Mouse (Mus musculus): Measurements from ENCODE around the gene Gm19345. TPM values are rescaled to one million over a fixed set of nuclear protein-coding genes. Genes with fewer than 3 reads are reported as not detected.

The Gm19345 gene
- polyA plus RNA-seq, 1 experiment from 2014 or later, result 2.3 TPM

GRCm38 (mm10) chr7:19859740-19860139, 7.9 kb downstream of the Gm19345 start:
- Histone ChIP-seq H3K27me3 (no peaks in the 10 kb centered on the region), H3K9ac (no peak overlapping the region), H3K4me2 (no peak overlapping the region), H3K4me3 (no peak overlapping the region), H3K4me1 (no peaks in the 10 kb centered on the region), H3K9me3 (replicated peaks) (no peaks in the 10 kb centered on the region), H3K27ac (no peak overlapping the region), H3K36me3 (ENCODE audit: poor library complexity, severe bottlenecking) (no peaks in the 10 kb centered on the region)
- WGBS, result 80% methylated on average over 10 of the region's 10 CpGs
- no peak for ATAC-seq

GRCm38 (mm10) chr7:19861199-19861598, 9.4 kb downstream of the Gm19345 start, which contains the start of gene Ceacam16:
Gene Ceacam16 (minus strand): TSS chr7:19861299.
- WGBS, result 83% methylated on average over 9 of the region's 9 CpGs
- H3K36me3 ChIP-seq (ENCODE audit: poor library complexity, severe bottlenecking), result no peaks in the 10 kb centered on the region
- ATAC-seq, result no peak
- H3K4me2 ChIP-seq, result no peak within 1 kb of the TSS
- no peak within 1 kb of the TSS for H3K9ac ChIP-seq
- H3K4me1 ChIP-seq, result no peaks in the 10 kb centered on the region
- no peak within 1 kb of the TSS for H3K27ac ChIP-seq
- no peaks in the 10 kb centered on the region for H3K27me3 ChIP-seq
- H3K9me3 ChIP-seq (replicated peaks), result no peaks in the 10 kb centered on the region
- no peak within 1 kb of the TSS for H3K4me3 ChIP-seq

GRCm38 (mm10) chr7:19864241-19864640, 12.4 kb downstream of the Gm19345 start:
- Histone ChIP-seq H3K4me2 (no peak overlapping the region), H3K9me3 (replicated peaks) (no peaks in the 10 kb centered on the region; the same call in 1 of the 2 replicates), H3K27ac (no peak overlapping the region), H3K4me1 (no peaks in the 10 kb centered on the region), H3K27me3 (no peaks in the 10 kb centered on the region), H3K4me3 (no peak overlapping the region), H3K9ac (no peak overlapping the region), H3K36me3 (ENCODE audit: poor library complexity, severe bottlenecking) (no peaks in the 10 kb centered on the region)
- ATAC-seq, result no peak
- 43% methylated on average over 2 of the region's 2 CpGs for WGBS

- 79% methylated on average over 8 of the region's 8 CpGs for WGBS
- Histone ChIP-seq H3K9me3 (replicated peaks) (no peaks in the 10 kb centered on the region; the same call in 1 of the 2 replicates), H3K4me2 (no peak overlapping the region)
These were observed 13.6 kb downstream of the Gm19345 start for GRCm38 (mm10) chr7:19865246-19866036.

GRCm38 (mm10) chr7:19866490-19866889, 14.7 kb downstream of the Gm19345 start:
- WGBS, result 91% methylated on average over 6 of the region's 6 CpGs
- no peak for ATAC-seq
- no peak overlapping the region for H3K4me2 ChIP-seq
- no peaks in the 10 kb centered on the region for H3K36me3 ChIP-seq (ENCODE audit: poor library complexity, severe bottlenecking)
- no peak overlapping the region for H3K4me3 ChIP-seq
- no peaks in the 10 kb centered on the region for H3K27me3 ChIP-seq
- H3K27ac ChIP-seq, result no peak overlapping the region
- no peaks in the 10 kb centered on the region for H3K4me1 ChIP-seq
- no peak overlapping the region for H3K9ac ChIP-seq
- no peaks in the 10 kb centered on the region; the same call in 1 of the 2 replicates for H3K9me3 ChIP-seq (replicated peaks)

More at GRCm38 (mm10) chr7:19865246-19866036, 13.6 kb downstream of the Gm19345 start:
- Histone ChIP-seq H3K27ac (no peak overlapping the region), H3K36me3 (ENCODE audit: poor library complexity, severe bottlenecking) (no peaks in the 10 kb centered on the region), H3K9ac (no peak overlapping the region), H3K4me1 (no peaks in the 10 kb centered on the region), H3K27me3 (no peaks in the 10 kb centered on the region), H3K4me3 (no peak overlapping the region)
- ATAC-seq, result no peak

- Histone ChIP-seq H3K27ac (no peak overlapping the region), H3K9me3 (replicated peaks) (no peaks in the 10 kb centered on the region; the same call in 1 of the 2 replicates), H3K4me2 (no peak overlapping the region), H3K36me3 (ENCODE audit: poor library complexity, severe bottlenecking) (no peaks in the 10 kb centered on the region), H3K4me1 (no peaks in the 10 kb centered on the region), H3K4me3 (no peak overlapping the region), H3K27me3 (no peaks in the 10 kb centered on the region), H3K9ac (no peak overlapping the region)
- WGBS, result 89% methylated on average over 16 of the region's 16 CpGs
- no peak for ATAC-seq
These were observed 16.1 kb downstream of the Gm19345 start for GRCm38 (mm10) chr7:19867751-19868399.

- Histone ChIP-seq H3K27me3 (no peaks in the 10 kb centered on the region), H3K27ac (no peak overlapping the region), H3K4me3 (no peak overlapping the region), H3K36me3 (ENCODE audit: poor library complexity, severe bottlenecking) (no peaks in the 10 kb centered on the region), H3K9ac (no peak overlapping the region), H3K4me2 (no peak overlapping the region), H3K4me1 (no peaks in the 10 kb centered on the region), H3K9me3 (replicated peaks) (no peaks in the 10 kb centered on the region; the same call in 1 of the 2 replicates)
- ATAC-seq, result no peak
- 70% methylated on average over 10 of the region's 10 CpGs for WGBS
These were observed 19.4 kb downstream of the Gm19345 start for GRCm38 (mm10) chr7:19871137-19871621.

GRCm38 (mm10) chr7:19871943-19872601, 20.3 kb downstream of the Gm19345 start:
- Histone ChIP-seq H3K27me3 (no peaks in the 10 kb centered on the region), H3K9me3 (replicated peaks) (no peaks in the 10 kb centered on the region), H3K4me1 (no peaks in the 10 kb centered on the region), H3K36me3 (ENCODE audit: poor library complexity, severe bottlenecking) (no peaks in the 10 kb centered on the region), H3K9ac (no peak overlapping the region), H3K27ac (no peak overlapping the region), H3K4me3 (no peak overlapping the region), H3K4me2 (no peak overlapping the region)
- WGBS, result 49% methylated on average over 5 of the region's 5 CpGs
- ATAC-seq, result no peak

GRCm38 (mm10) chr7:19875948-19876682, 24.3 kb downstream of the Gm19345 start:
- H3K9me3 ChIP-seq (replicated peaks), result no peaks in the 10 kb centered on the region
- no peaks in the 10 kb centered on the region for H3K4me1 ChIP-seq
- 59% methylated on average over 13 of the region's 13 CpGs for WGBS
- no peaks in the 10 kb centered on the region for H3K27me3 ChIP-seq
- no peak overlapping the region for H3K4me2 ChIP-seq
- no peak overlapping the region for H3K9ac ChIP-seq
- H3K36me3 ChIP-seq (ENCODE audit: poor library complexity, severe bottlenecking), result no peaks in the 10 kb centered on the region
- peak; percentile 53; the same call in 1 of the 2 replicates for ATAC-seq
- H3K27ac ChIP-seq, result no peak overlapping the region
- H3K4me3 ChIP-seq, result no peak overlapping the region

- no peaks in the 10 kb centered on the region for H3K9me3 ChIP-seq (replicated peaks)
- 60% methylated on average over 14 of the region's 14 CpGs for WGBS
- H3K27me3 ChIP-seq, result no peaks in the 10 kb centered on the region
- no peak overlapping the region for H3K27ac ChIP-seq
- H3K9ac ChIP-seq, result no peak overlapping the region
- H3K4me1 ChIP-seq, result no peaks in the 10 kb centered on the region
- no peaks in the 10 kb centered on the region for H3K36me3 ChIP-seq (ENCODE audit: poor library complexity, severe bottlenecking)
- no peak for ATAC-seq
- H3K4me2 ChIP-seq, result no peak overlapping the region
- H3K4me3 ChIP-seq, result no peak overlapping the region
These were observed 25.1 kb downstream of the Gm19345 start for GRCm38 (mm10) chr7:19876781-19877425.

GRCm38 (mm10) chr7:19880754-19881153, 29.0 kb downstream of the Gm19345 start:
- no peak overlapping the region for H3K9ac ChIP-seq
- H3K9me3 ChIP-seq (replicated peaks), result peaks cover 3% of the 10 kb centered on the region
- H3K36me3 ChIP-seq (ENCODE audit: poor library complexity, severe bottlenecking), result no peaks in the 10 kb centered on the region
- H3K4me3 ChIP-seq, result no peak overlapping the region
- H3K4me1 ChIP-seq, result no peaks in the 10 kb centered on the region
- 83% methylated on average over 8 of the region's 8 CpGs for WGBS
- no peaks in the 10 kb centered on the region for H3K27me3 ChIP-seq
- no peak overlapping the region for H3K27ac ChIP-seq
- no peak overlapping the region for H3K4me2 ChIP-seq
- no peak for ATAC-seq
